ENCODE assay signal across 8 mouse cellular contexts in the genomic region with DNA sequence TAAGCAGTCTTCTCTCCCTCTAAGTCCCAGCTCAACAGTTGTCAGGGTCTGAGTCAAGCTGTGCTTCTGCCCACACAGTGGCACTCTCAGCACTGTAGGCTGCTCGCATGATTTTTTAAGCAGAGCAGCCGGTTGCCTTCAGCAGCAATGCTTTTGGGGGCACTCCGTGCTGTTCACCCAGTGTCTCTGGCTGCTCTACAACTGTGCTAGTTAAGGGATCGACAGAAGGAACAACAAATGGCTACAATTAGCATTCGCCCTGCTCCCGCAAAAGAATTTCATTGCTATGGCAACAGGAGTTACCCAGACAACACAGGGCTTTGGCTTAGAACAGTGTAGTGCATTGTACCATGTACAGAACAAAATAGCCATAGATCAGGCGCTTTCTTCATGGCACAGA.
A peak's percentile ranks its signal among the peaks of the same experiment; 100 is the strongest.
DNase-seq lines count a peak whose midpoint lies in the region; ATAC-seq lines count a peak whose summit lies in the region.

No protein-coding gene starts in this region.

- H3K36me3 ChIP-seq in kidney, embryonic 15.5 days: no peaks in the 10 kb centered on the region
- no peaks in the 10 kb centered on the region for H3K36me3 ChIP-seq in forebrain, embryonic 14.5 days (ENCODE audit: control insufficient read depth, insufficient read depth, low read length)
- no peaks in the 10 kb centered on the region for H3K36me3 ChIP-seq in midbrain, embryonic 12.5 days

- no peaks in the 10 kb centered on the region for H3K27me3 ChIP-seq in kidney, embryonic 15.5 days
- no peaks in the 10 kb centered on the region for H3K27me3 ChIP-seq in forebrain, embryonic 14.5 days (replicated peaks; ENCODE audit: control insufficient read depth, insufficient read depth, low read length)
- H3K27me3 ChIP-seq in midbrain, embryonic 12.5 days: peaks cover 4% of the 10 kb centered on the region; the same call in 1 of the 2 replicates

- no peak overlapping the region for H3K4me3 ChIP-seq in kidney, embryonic 15.5 days (replicated peaks)
- 0 out of 2 replicates have a peak overlapping the region, but pooled peaks have one; percentile 6 for H3K4me3 ChIP-seq in forebrain, embryonic 14.5 days (ENCODE audit: low read depth, low read length)
- H3K4me3 ChIP-seq in midbrain, embryonic 12.5 days: peak overlapping the region; percentile 17; the same call in 1 of the 2 replicates

- ATAC-seq in kidney, embryonic 15.5 days (replicated peaks; ENCODE audit: low FRiP score): peak; percentile 71
- ATAC-seq in forebrain, embryonic 14.5 days: peak; percentile 98
- ATAC-seq in midbrain, embryonic 12.5 days (ENCODE audit: low FRiP score, low read depth): peak; percentile 96

- no peak overlapping the region for H3K4me2 ChIP-seq in kidney, embryonic 15.5 days
- H3K4me2 ChIP-seq in forebrain, embryonic 14.5 days (ENCODE audit: low read length): peak overlapping the region; percentile 40
- H3K4me2 ChIP-seq in midbrain, embryonic 12.5 days (replicated peaks): peak overlapping the region; percentile 45

- H3K9ac ChIP-seq in kidney, embryonic 15.5 days: no peak overlapping the region
- peak overlapping the region; percentile 17; the same call in 1 of the 2 replicates for H3K9ac ChIP-seq in forebrain, embryonic 14.5 days (ENCODE audit: low read length)
- 0 out of 2 replicates have a peak overlapping the region, but pooled peaks have one; percentile 11 for H3K9ac ChIP-seq in midbrain, embryonic 12.5 days (replicated peaks)

- 0 out of 2 replicates have a peak, but pooled peaks cover 4% of the 10 kb centered on the region for H3K4me1 ChIP-seq in kidney, embryonic 15.5 days
- peaks cover 22% of the 10 kb centered on the region for H3K4me1 ChIP-seq in forebrain, embryonic 14.5 days (ENCODE audit: control insufficient read depth, insufficient read depth, low read length)
- peaks cover 28% of the 10 kb centered on the region for H3K4me1 ChIP-seq in midbrain, embryonic 12.5 days

- no peak overlapping the region for H3K27ac ChIP-seq in kidney, embryonic 15.5 days
- peak overlapping the region; percentile 86 for H3K27ac ChIP-seq in forebrain, embryonic 14.5 days (ENCODE audit: low read depth, low read length)
- peak overlapping the region; percentile 61 for H3K27ac ChIP-seq in midbrain, embryonic 12.5 days (replicated peaks)

- H3K9me3 ChIP-seq in kidney, embryonic 15.5 days (replicated peaks): no peaks in the 10 kb centered on the region
- H3K9me3 ChIP-seq in forebrain, embryonic 14.5 days (replicated peaks; ENCODE audit: control insufficient read depth, low read length): no peaks in the 10 kb centered on the region
- H3K9me3 ChIP-seq in midbrain, embryonic 12.5 days: no peaks in the 10 kb centered on the region

- no peak for DNase-seq in kidney, postnatal 10 days
- DNase-seq in forebrain, embryonic 14.5 days (ENCODE audit: low spot score): peak; percentile 98
- peak; percentile 88 for DNase-seq in layer of hippocampus, adult 11-12 months (ENCODE audit: low spot score)
- DNase-seq in urinary bladder, adult 2 months (ENCODE audit: low spot score): no peak
- DNase-seq in adrenal gland, postnatal 4 days (ENCODE audit: low spot score in 2 of 2): no peak
- no peak for DNase-seq in kidney, postnatal 36 days

- 30% methylated on average over 7 of the region's 7 CpGs for WGBS in kidney, embryonic 15.5 days
- WGBS in forebrain, embryonic 14.5 days: 1% methylated on average over 7 of the region's 7 CpGs
- WGBS in midbrain, embryonic 12.5 days: 3% methylated on average over 7 of the region's 7 CpGs

Comparison
In these comparisons a context has a peak if more than half of its experiments do, and no peak if none do; other contexts are left out.
1. DNase-seq: peak in forebrain, embryonic 14.5 days (single experiment) and layer of hippocampus, adult 11-12 months (single experiment); none in kidney, postnatal 10 days (single experiment), urinary bladder, adult 2 months (single experiment), adrenal gland, postnatal 4 days (0 of 2) and kidney, postnatal 36 days (0 of 2).
2. Peak in every context shown above with its lines, with median percentiles within 50 percentile points of each other: ATAC-seq.